Mouse (Mus musculus): ENCODE data around the gene Fbxo22.

GRCm38 (mm10) chr9:55243280-55243679 is 34.6 kb downstream of the Fbxo22 start:
- TF ChIP-seq POLR2A (IDR thresholded peaks at IDR 0.05; ENCODE audit: insufficient read length, low read depth) (no peak), E2F4 (IDR thresholded peaks at IDR 0.05; ENCODE audit: insufficient read depth) (no peak), TCF3 (IDR thresholded peaks at IDR 0.05; ENCODE audit: insufficient read length, low read depth) (no peak), TCF12 (IDR thresholded peaks at IDR 0.05; ENCODE audit: insufficient read depth, poor library complexity, severe bottlenecking) (no peak), MYOG (IDR thresholded peaks at IDR 0.05; ENCODE audit: control insufficient read depth in 1 of 3, insufficient read depth in 1 of 3, insufficient read length in 2 of 3, low read depth in 2 of 3) (no peak)

All from myocyte (in vitro differentiated cells).